Mouse (Mus musculus): ENCODE data around the gene Pip4p1. TPM values are rescaled to one million over a fixed set of nuclear protein-coding genes. Genes with fewer than 3 reads are reported as not detected.
"Not testable (repeated sequence)": the region's sequence is repeated elsewhere in the genome, so short reads cannot be mapped to it uniquely, and the experiment has no call there.

Pip4p1 gene
- polyA plus RNA-seq, 1 experiment from 2014 or later, result 59.4 TPM

GRCm38 (mm10) chr14:50905327-50905726, 25.3 kb downstream of the Pip4p1 start:
- not testable (repeated sequence) for H3K27ac ChIP-seq (ENCODE audit: low read depth, low read length); DNase-seq (ENCODE audit: low spot score); H3K27me3 ChIP-seq (ENCODE audit: control insufficient read depth, insufficient read depth, low read length); ATAC-seq (ENCODE audit: insufficient read depth, low FRiP score, low TSS enrichment); H3K4me2 ChIP-seq (ENCODE audit: low read depth); H3K9ac ChIP-seq (ENCODE audit: low read length); H3K4me3 ChIP-seq (ENCODE audit: low read depth, low read length); H3K9me3 ChIP-seq (ENCODE audit: control insufficient read depth, low read length); H3K4me1 ChIP-seq (ENCODE audit: control insufficient read depth, insufficient read depth, low read length); H3K36me3 ChIP-seq (ENCODE audit: control insufficient read depth, insufficient read depth, low read length)

- no peak overlapping the region for H3K4me2 ChIP-seq (ENCODE audit: low read depth)
- 81% methylated on average over 4 of the region's 4 CpGs for WGBS
- H3K4me1 ChIP-seq (ENCODE audit: control insufficient read depth, insufficient read depth, low read length), result no peaks in the 10 kb centered on the region
- H3K4me3 ChIP-seq (ENCODE audit: low read depth, low read length), result no peak overlapping the region
- H3K27me3 ChIP-seq (ENCODE audit: control insufficient read depth, insufficient read depth, low read length), result no peaks in the 10 kb centered on the region
- DNase-seq (ENCODE audit: low spot score), result no peak
- H3K9ac ChIP-seq (ENCODE audit: low read length), result no peak overlapping the region
- H3K36me3 ChIP-seq (ENCODE audit: control insufficient read depth, insufficient read depth, low read length), result no peaks in the 10 kb centered on the region
- H3K27ac ChIP-seq (ENCODE audit: low read depth, low read length), result no peak overlapping the region
- ATAC-seq (ENCODE audit: insufficient read depth, low FRiP score, low TSS enrichment), result no peak
- H3K9me3 ChIP-seq (ENCODE audit: control insufficient read depth, low read length), result no peaks in the 10 kb centered on the region
Measured at GRCm38 (mm10) chr14:50904828-50905129, 25.9 kb downstream of the Pip4p1 start.

GRCm38 (mm10) chr14:50903973-50904827, 26.5 kb downstream of the Pip4p1 start:
- ATAC-seq (ENCODE audit: insufficient read depth, low FRiP score, low TSS enrichment), result peak; percentile 78
- 3% methylated on average over 26 of the region's 26 CpGs for WGBS
- Histone ChIP-seq H3K36me3 (ENCODE audit: control insufficient read depth, insufficient read depth, low read length) (no peaks in the 10 kb centered on the region), H3K9ac (ENCODE audit: low read length) (peak overlapping the region; percentile 16), H3K9me3 (ENCODE audit: control insufficient read depth, low read length) (no peaks in the 10 kb centered on the region), H3K4me3 (ENCODE audit: low read depth, low read length) (peak overlapping the region; percentile 32), H3K27me3 (ENCODE audit: control insufficient read depth, insufficient read depth, low read length) (no peaks in the 10 kb centered on the region), H3K4me1 (ENCODE audit: control insufficient read depth, insufficient read depth, low read length) (no peaks in the 10 kb centered on the region), H3K27ac (ENCODE audit: low read depth, low read length) (no peak overlapping the region), H3K4me2 (ENCODE audit: low read depth) (peak overlapping the region; percentile 63)
- peak; percentile 71 for DNase-seq (ENCODE audit: low spot score)

GRCm38 (mm10) chr14:50897992-50898391, 32.7 kb downstream of the Pip4p1 start:
- H3K27ac ChIP-seq (ENCODE audit: low read depth, low read length); H3K4me1 ChIP-seq (ENCODE audit: control insufficient read depth, insufficient read depth, low read length); DNase-seq (ENCODE audit: low spot score); H3K4me3 ChIP-seq (ENCODE audit: low read depth, low read length); H3K9ac ChIP-seq (ENCODE audit: low read length); H3K27me3 ChIP-seq (ENCODE audit: control insufficient read depth, insufficient read depth, low read length); H3K9me3 ChIP-seq (ENCODE audit: control insufficient read depth, low read length); H3K36me3 ChIP-seq (ENCODE audit: control insufficient read depth, insufficient read depth, low read length); H3K4me2 ChIP-seq (ENCODE audit: low read depth); ATAC-seq (ENCODE audit: insufficient read depth, low FRiP score, low TSS enrichment): not testable (repeated sequence)
- WGBS, result 94% methylated on average over 2 of the region's 2 CpGs

GRCm38 (mm10) chr14:50897374-50897765, 33.3 kb downstream of the Pip4p1 start, which contains the start of gene Klhl33:
Gene Klhl33 (minus strand): TSS chr14:50897507.
- peak within 1 kb of the TSS; percentile 43 for H3K4me3 ChIP-seq (ENCODE audit: low read depth, low read length)
- H3K27me3 ChIP-seq (ENCODE audit: control insufficient read depth, insufficient read depth, low read length), result 0 out of 2 replicates have a peak, but pooled peaks cover 2% of the 10 kb centered on the region
- H3K9me3 ChIP-seq (ENCODE audit: control insufficient read depth, low read length), result no peaks in the 10 kb centered on the region
- H3K36me3 ChIP-seq (ENCODE audit: control insufficient read depth, insufficient read depth, low read length), result no peaks in the 10 kb centered on the region
- ATAC-seq (ENCODE audit: insufficient read depth, low FRiP score, low TSS enrichment) (no peak), DNase-seq (ENCODE audit: low spot score) (no peak)
- H3K4me2 ChIP-seq (ENCODE audit: low read depth), result peak within 1 kb of the TSS; percentile 83
- no peak within 1 kb of the TSS for H3K27ac ChIP-seq (ENCODE audit: low read depth, low read length)
- peak within 1 kb of the TSS; percentile 61 for H3K9ac ChIP-seq (ENCODE audit: low read length)
- WGBS, result 48% methylated on average over 7 of the region's 7 CpGs
- H3K4me1 ChIP-seq (ENCODE audit: control insufficient read depth, insufficient read depth, low read length), result peaks cover 5% of the 10 kb centered on the region; the same call in 1 of the 2 replicates

- Histone ChIP-seq H3K27ac (ENCODE audit: low read depth, low read length) (no peak overlapping the region), H3K9ac (ENCODE audit: low read length) (peak overlapping the region; percentile 61), H3K9me3 (ENCODE audit: control insufficient read depth, low read length) (no peaks in the 10 kb centered on the region), H3K4me2 (ENCODE audit: low read depth) (peak overlapping the region; percentile 83), H3K4me1 (ENCODE audit: control insufficient read depth, insufficient read depth, low read length) (peaks cover 5% of the 10 kb centered on the region; the same call in 1 of the 2 replicates), H3K36me3 (ENCODE audit: control insufficient read depth, insufficient read depth, low read length) (no peaks in the 10 kb centered on the region), H3K27me3 (ENCODE audit: control insufficient read depth, insufficient read depth, low read length) (0 out of 2 replicates have a peak, but pooled peaks cover 2% of the 10 kb centered on the region), H3K4me3 (ENCODE audit: low read depth, low read length) (peak overlapping the region; percentile 43)
- WGBS, result 19% methylated on average over 23 of the region's 23 CpGs
- ATAC-seq (ENCODE audit: insufficient read depth, low FRiP score, low TSS enrichment), result peak; percentile 53; the same call in 1 of the 2 replicates
- DNase-seq (ENCODE audit: low spot score), result peak; percentile 24
Measured at GRCm38 (mm10) chr14:50896747-50897373, 33.8 kb downstream of the Pip4p1 start.

GRCm38 (mm10) chr14:50895985-50896746, 34.5 kb downstream of the Pip4p1 start:
- WGBS, result 16% methylated on average over 19 of the region's 19 CpGs
- peaks cover 5% of the 10 kb centered on the region; the same call in 1 of the 2 replicates for H3K4me1 ChIP-seq (ENCODE audit: control insufficient read depth, insufficient read depth, low read length)
- H3K9ac ChIP-seq (ENCODE audit: low read length), result peak overlapping the region; percentile 61
- peak overlapping the region; percentile 43 for H3K4me3 ChIP-seq (ENCODE audit: low read depth, low read length)
- H3K27ac ChIP-seq (ENCODE audit: low read depth, low read length), result no peak overlapping the region
- peak; percentile 34 for DNase-seq (ENCODE audit: low spot score)
- no peaks in the 10 kb centered on the region for H3K36me3 ChIP-seq (ENCODE audit: control insufficient read depth, insufficient read depth, low read length)
- no peak for ATAC-seq (ENCODE audit: insufficient read depth, low FRiP score, low TSS enrichment)
- H3K9me3 ChIP-seq (ENCODE audit: control insufficient read depth, low read length), result no peaks in the 10 kb centered on the region
- H3K27me3 ChIP-seq (ENCODE audit: control insufficient read depth, insufficient read depth, low read length), result 0 out of 2 replicates have a peak, but pooled peaks cover 2% of the 10 kb centered on the region
- peak overlapping the region; percentile 83 for H3K4me2 ChIP-seq (ENCODE audit: low read depth)

GRCm38 (mm10) chr14:50895407-50895806, 35.2 kb downstream of the Pip4p1 start:
- Histone ChIP-seq H3K4me3 (ENCODE audit: low read depth, low read length) (no peak overlapping the region), H3K4me2 (ENCODE audit: low read depth) (no peak overlapping the region), H3K36me3 (ENCODE audit: control insufficient read depth, insufficient read depth, low read length) (no peaks in the 10 kb centered on the region), H3K27me3 (ENCODE audit: control insufficient read depth, insufficient read depth, low read length) (0 out of 2 replicates have a peak, but pooled peaks cover 2% of the 10 kb centered on the region), H3K4me1 (ENCODE audit: control insufficient read depth, insufficient read depth, low read length) (peaks cover 5% of the 10 kb centered on the region; the same call in 1 of the 2 replicates), H3K27ac (ENCODE audit: low read depth, low read length) (no peak overlapping the region), H3K9ac (ENCODE audit: low read length) (no peak overlapping the region), H3K9me3 (ENCODE audit: control insufficient read depth, low read length) (no peaks in the 10 kb centered on the region)
- ATAC-seq (ENCODE audit: insufficient read depth, low FRiP score, low TSS enrichment), result no peak
- no peak for DNase-seq (ENCODE audit: low spot score)
